Mouse (Mus musculus): ENCODE measurements at regions not wholly inside any gene's neighbourhood (a gene's known extent, or its start where the extent isn't known, plus 50 kb on each side); places are given as distances from the start of the nearest gene placed in this dataset.

GRCm38 (mm10) chr10:9420741-9421140 is 254.3 kb downstream of the Samd5 start:
- WGBS, result 83% methylated on average over 4 of the region's 4 CpGs
- H3K4me1 ChIP-seq (ENCODE audit: control insufficient read depth, insufficient read depth, low read length), result no peaks in the 10 kb centered on the region
- ATAC-seq, result no peak
- H3K9me3 ChIP-seq (ENCODE audit: control insufficient read depth, low read length), result no peaks in the 10 kb centered on the region
- no peaks in the 10 kb centered on the region for H3K36me3 ChIP-seq (ENCODE audit: control insufficient read depth, insufficient read depth, low read length)
- H3K9ac ChIP-seq (ENCODE audit: low read depth, low read length), result no peak overlapping the region
- H3K4me2 ChIP-seq (ENCODE audit: low read depth, low read length), result no peak overlapping the region
- H3K27ac ChIP-seq (ENCODE audit: low read length), result no peak overlapping the region
- H3K27me3 ChIP-seq (replicated peaks; ENCODE audit: control insufficient read depth, insufficient read depth, low read length), result no peaks in the 10 kb centered on the region
- no peak overlapping the region for H3K4me3 ChIP-seq (ENCODE audit: low read length)

GRCm38 (mm10) chr10:9416685-9417084 is 258.3 kb downstream of the Samd5 start:
- Histone ChIP-seq H3K4me2 (ENCODE audit: low read depth, low read length) (no peak overlapping the region), H3K9me3 (ENCODE audit: control insufficient read depth, low read length) (no peaks in the 10 kb centered on the region), H3K27ac (ENCODE audit: low read length) (no peak overlapping the region), H3K36me3 (ENCODE audit: control insufficient read depth, insufficient read depth, low read length) (no peaks in the 10 kb centered on the region), H3K4me1 (ENCODE audit: control insufficient read depth, insufficient read depth, low read length) (no peaks in the 10 kb centered on the region), H3K9ac (ENCODE audit: low read depth, low read length) (no peak overlapping the region), H3K4me3 (ENCODE audit: low read length) (no peak overlapping the region), H3K27me3 (replicated peaks; ENCODE audit: control insufficient read depth, insufficient read depth, low read length) (no peaks in the 10 kb centered on the region)
- WGBS, result 95% methylated on average over 5 of the region's 5 CpGs
- no peak for ATAC-seq

- no peak for ATAC-seq
- no peak overlapping the region for H3K4me2 ChIP-seq (ENCODE audit: low read depth, low read length)
- H3K27me3 ChIP-seq (replicated peaks; ENCODE audit: control insufficient read depth, insufficient read depth, low read length), result no peaks in the 10 kb centered on the region
- WGBS, result 81% methylated on average over 4 of the region's 4 CpGs
- H3K36me3 ChIP-seq (ENCODE audit: control insufficient read depth, insufficient read depth, low read length), result no peaks in the 10 kb centered on the region
- no peaks in the 10 kb centered on the region for H3K4me1 ChIP-seq (ENCODE audit: control insufficient read depth, insufficient read depth, low read length)
- no peak overlapping the region for H3K4me3 ChIP-seq (ENCODE audit: low read length)
- no peak overlapping the region for H3K27ac ChIP-seq (ENCODE audit: low read length)
- no peak overlapping the region for H3K9ac ChIP-seq (ENCODE audit: low read depth, low read length)
- H3K9me3 ChIP-seq (ENCODE audit: control insufficient read depth, low read length), result no peaks in the 10 kb centered on the region
Observed at GRCm38 (mm10) chr10:9406101-9406500, 268.9 kb downstream of the Samd5 start.

GRCm38 (mm10) chr10:9405417-9405816 is 269.6 kb downstream of the Samd5 start:
- ATAC-seq, result no peak
- H3K4me3 ChIP-seq (ENCODE audit: low read length), result no peak overlapping the region
- no peaks in the 10 kb centered on the region for H3K36me3 ChIP-seq (ENCODE audit: control insufficient read depth, insufficient read depth, low read length)
- H3K9ac ChIP-seq (ENCODE audit: low read depth, low read length), result no peak overlapping the region
- H3K9me3 ChIP-seq (ENCODE audit: control insufficient read depth, low read length), result no peaks in the 10 kb centered on the region
- H3K27me3 ChIP-seq (replicated peaks; ENCODE audit: control insufficient read depth, insufficient read depth, low read length), result no peaks in the 10 kb centered on the region
- no peaks in the 10 kb centered on the region for H3K4me1 ChIP-seq (ENCODE audit: control insufficient read depth, insufficient read depth, low read length)
- 92% methylated on average over 2 of the region's 2 CpGs for WGBS
- H3K4me2 ChIP-seq (ENCODE audit: low read depth, low read length), result no peak overlapping the region
- H3K27ac ChIP-seq (ENCODE audit: low read length), result no peak overlapping the region

- H3K4me3 ChIP-seq (ENCODE audit: low read length), result no peak overlapping the region
- no peak overlapping the region for H3K27ac ChIP-seq (ENCODE audit: low read length)
- no peaks in the 10 kb centered on the region for H3K36me3 ChIP-seq (ENCODE audit: control insufficient read depth, insufficient read depth, low read length)
- no peak overlapping the region for H3K9ac ChIP-seq (ENCODE audit: low read depth, low read length)
- 87% methylated on average over 6 of the region's 6 CpGs for WGBS
- no peaks in the 10 kb centered on the region for H3K9me3 ChIP-seq (ENCODE audit: control insufficient read depth, low read length)
- H3K4me1 ChIP-seq (ENCODE audit: control insufficient read depth, insufficient read depth, low read length), result no peaks in the 10 kb centered on the region
- H3K27me3 ChIP-seq (replicated peaks; ENCODE audit: control insufficient read depth, insufficient read depth, low read length), result no peaks in the 10 kb centered on the region
- no peak for ATAC-seq
- no peak overlapping the region for H3K4me2 ChIP-seq (ENCODE audit: low read depth, low read length)
Observed at GRCm38 (mm10) chr10:9404963-9405362, 270.0 kb downstream of the Samd5 start.

GRCm38 (mm10) chr10:9400911-9401617 is 273.9 kb downstream of the Samd5 start:
- ATAC-seq, result no peak
- Histone ChIP-seq H3K27me3 (replicated peaks; ENCODE audit: control insufficient read depth, insufficient read depth, low read length) (no peaks in the 10 kb centered on the region), H3K9me3 (ENCODE audit: control insufficient read depth, low read length) (no peaks in the 10 kb centered on the region), H3K4me3 (ENCODE audit: low read length) (no peak overlapping the region), H3K36me3 (ENCODE audit: control insufficient read depth, insufficient read depth, low read length) (no peaks in the 10 kb centered on the region), H3K9ac (ENCODE audit: low read depth, low read length) (no peak overlapping the region), H3K4me2 (ENCODE audit: low read depth, low read length) (no peak overlapping the region), H3K27ac (ENCODE audit: low read length) (no peak overlapping the region), H3K4me1 (ENCODE audit: control insufficient read depth, insufficient read depth, low read length) (no peaks in the 10 kb centered on the region)
- 90% methylated on average over 15 of the region's 15 CpGs for WGBS

- Histone ChIP-seq H3K27ac (ENCODE audit: low read length) (no peak overlapping the region; the same call in 1 of the 2 replicates), H3K4me2 (ENCODE audit: low read depth, low read length) (no peak overlapping the region), H3K9ac (ENCODE audit: low read depth, low read length) (no peak overlapping the region), H3K27me3 (replicated peaks; ENCODE audit: control insufficient read depth, insufficient read depth, low read length) (no peaks in the 10 kb centered on the region), H3K36me3 (ENCODE audit: control insufficient read depth, insufficient read depth, low read length) (no peaks in the 10 kb centered on the region), H3K4me1 (ENCODE audit: control insufficient read depth, insufficient read depth, low read length) (no peaks in the 10 kb centered on the region), H3K9me3 (ENCODE audit: control insufficient read depth, low read length) (no peaks in the 10 kb centered on the region), H3K4me3 (ENCODE audit: low read length) (no peak overlapping the region)
- ATAC-seq, result no peak
- 49% methylated on average over 7 of the region's 7 CpGs for WGBS
Observed at GRCm38 (mm10) chr10:9377440-9378101, 297.4 kb downstream of the Samd5 start.

GRCm38 (mm10) chr10:9362306-9362865 is 312.6 kb downstream of the Samd5 start:
- no peak for ATAC-seq

GRCm38 (mm10) chr10:9338207-9338801 is 336.7 kb downstream of the Samd5 start:
- no peak overlapping the region for H3K4me3 ChIP-seq (ENCODE audit: low read length)
- H3K36me3 ChIP-seq (ENCODE audit: control insufficient read depth, insufficient read depth, low read length), result no peaks in the 10 kb centered on the region
- H3K9me3 ChIP-seq (ENCODE audit: control insufficient read depth, low read length), result no peaks in the 10 kb centered on the region
- H3K27ac ChIP-seq (ENCODE audit: low read length), result no peak overlapping the region
- no peak for ATAC-seq
- WGBS, result 69% methylated on average over 8 of the region's 8 CpGs
- H3K27me3 ChIP-seq (replicated peaks; ENCODE audit: control insufficient read depth, insufficient read depth, low read length), result no peaks in the 10 kb centered on the region
- no peak overlapping the region for H3K4me2 ChIP-seq (ENCODE audit: low read depth, low read length)
- no peaks in the 10 kb centered on the region for H3K4me1 ChIP-seq (ENCODE audit: control insufficient read depth, insufficient read depth, low read length)
- H3K9ac ChIP-seq (ENCODE audit: low read depth, low read length), result no peak overlapping the region

More at GRCm38 (mm10) chr10:9362306-9362865, 312.6 kb downstream of the Samd5 start:
- 60% methylated on average over 1 of the region's 1 CpGs for WGBS
- Histone ChIP-seq H3K9me3 (ENCODE audit: control insufficient read depth, low read length) (no peaks in the 10 kb centered on the region), H3K4me3 (ENCODE audit: low read length) (no peak overlapping the region), H3K36me3 (ENCODE audit: control insufficient read depth, insufficient read depth, low read length) (no peaks in the 10 kb centered on the region), H3K4me1 (ENCODE audit: control insufficient read depth, insufficient read depth, low read length) (no peaks in the 10 kb centered on the region), H3K27me3 (replicated peaks; ENCODE audit: control insufficient read depth, insufficient read depth, low read length) (no peaks in the 10 kb centered on the region), H3K9ac (ENCODE audit: low read depth, low read length) (no peak overlapping the region), H3K27ac (ENCODE audit: low read length) (no peak overlapping the region), H3K4me2 (ENCODE audit: low read depth, low read length) (no peak overlapping the region)
